Mouse (Mus musculus) kidney, adult 10 weeks (tissue): Measurements from ENCODE around the gene Gm47429. TPM values are rescaled to one million over a fixed set of nuclear protein-coding genes. Genes with fewer than 3 reads are reported as not detected.

ENCODE experiments used
- polyA plus RNA-seq: library from polyadenylated mRNA; stranded (reverse); fragments of 350-450 nt; fragmentation: Illumina TruSeq; extraction: RNeasy Lipid Tissue Mini Kit (QIAGEN cat#74804); gene quantifications from one replicate; pipeline ENCODE4 v1.2.3, GENCODE M21; 2014; ENCODE audit warnings: low read depth, low replicate concordance

Gm47429 gene
- not detected for polyA plus RNA-seq

GRCm38 (mm10) chr13:50443812-50444211, at the start of gene Gm47429:
TSS of gene Gm47429 (minus strand) at chr13:50443912.

DNA sequence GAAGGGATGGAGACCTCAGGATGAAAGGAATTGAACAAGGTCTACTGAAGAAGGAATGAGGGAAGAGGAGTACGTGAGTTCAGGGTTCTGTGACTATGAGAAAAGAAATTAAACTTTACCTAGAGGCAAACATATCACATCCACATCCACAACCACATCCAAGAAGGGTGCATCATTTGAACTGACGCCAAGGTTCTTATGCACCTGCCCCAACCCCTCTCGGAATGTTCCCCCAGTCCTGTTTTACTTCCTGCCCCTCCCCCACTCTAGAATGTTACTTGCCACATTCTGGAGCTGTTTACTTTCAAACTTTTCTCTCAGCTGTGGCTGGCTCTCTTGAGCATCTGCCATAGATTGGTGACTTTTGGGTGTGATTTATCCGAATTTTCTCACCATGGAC, 23.3 kb upstream of the Gm47429 start, which contains the start of gene Nutm2:
Gene Nutm2, plus strand, starts transcription at position 301 of the 400 bp plus-strand sequence.

GRCm38 (mm10) chr13:50417389-50418183, 26.1 kb downstream of the Gm47429 start, which contains the start of gene Fbxw17:
TSS of gene Fbxw17 (plus strand) at chr13:50417864.

Other genes starting within 250 kb of the Gm47429 start
- gene Gm906, start 193.6 kb downstream of the Gm47429 start, polyA plus RNA-seq, result 7.2 TPM
- 4.2 TPM for gene Fbxw17, start 26.0 kb downstream of the Gm47429 start, polyA plus RNA-seq
- not detected for gene Nutm2, start 23.4 kb upstream of the Gm47429 start, polyA plus RNA-seq
- not detected for gene Gm904, start 199.3 kb upstream of the Gm47429 start, polyA plus RNA-seq